Mouse (Mus musculus): ENCODE measurements around the gene Palm. TPM values are rescaled to one million over a fixed set of nuclear protein-coding genes. Genes with fewer than 3 reads are reported as not detected.

The Palm gene
- polyA plus RNA-seq (2014; fragmentation: Illumina TruSeq; extraction: RNeasy Lipid Tissue Mini Kit (QIAGEN cat#74804)) = 0.77 TPM

DNA sequence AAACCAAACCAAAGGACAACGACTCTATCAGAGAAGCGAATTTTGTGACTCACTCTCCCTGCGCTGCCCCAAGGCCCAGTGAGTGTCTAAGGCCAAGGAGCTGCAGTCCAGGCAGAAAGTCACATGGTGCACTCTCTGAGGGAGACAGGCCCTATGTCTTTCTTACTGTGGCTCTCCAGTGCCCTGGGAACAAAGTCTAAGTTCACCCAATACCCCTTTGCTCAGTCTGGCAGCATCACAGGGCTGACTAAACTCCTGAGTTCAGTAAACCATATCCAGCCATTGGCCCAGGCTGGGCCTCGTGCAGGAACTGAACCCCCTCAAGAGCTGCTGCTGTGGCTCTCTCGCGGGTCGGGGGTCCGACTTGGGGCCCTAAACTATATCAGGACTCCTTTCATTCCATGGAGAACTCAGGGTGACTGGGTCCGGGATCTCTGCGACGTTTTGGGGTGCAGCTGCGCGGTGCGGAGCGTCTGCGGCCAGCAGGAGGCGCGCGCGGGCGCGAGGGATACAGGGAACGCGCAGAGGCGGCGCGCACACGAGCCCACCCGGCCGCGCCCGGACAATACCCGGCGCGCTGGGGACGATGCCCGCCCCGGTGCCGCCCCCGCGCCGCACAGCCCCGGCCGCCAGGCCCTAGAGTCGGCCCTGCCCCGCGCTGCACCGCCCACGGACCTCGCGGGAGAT lies at the start of gene Palm:
Gene Palm, plus strand, starts transcription at position 522 of the 687 bp plus-strand sequence.

DNA sequence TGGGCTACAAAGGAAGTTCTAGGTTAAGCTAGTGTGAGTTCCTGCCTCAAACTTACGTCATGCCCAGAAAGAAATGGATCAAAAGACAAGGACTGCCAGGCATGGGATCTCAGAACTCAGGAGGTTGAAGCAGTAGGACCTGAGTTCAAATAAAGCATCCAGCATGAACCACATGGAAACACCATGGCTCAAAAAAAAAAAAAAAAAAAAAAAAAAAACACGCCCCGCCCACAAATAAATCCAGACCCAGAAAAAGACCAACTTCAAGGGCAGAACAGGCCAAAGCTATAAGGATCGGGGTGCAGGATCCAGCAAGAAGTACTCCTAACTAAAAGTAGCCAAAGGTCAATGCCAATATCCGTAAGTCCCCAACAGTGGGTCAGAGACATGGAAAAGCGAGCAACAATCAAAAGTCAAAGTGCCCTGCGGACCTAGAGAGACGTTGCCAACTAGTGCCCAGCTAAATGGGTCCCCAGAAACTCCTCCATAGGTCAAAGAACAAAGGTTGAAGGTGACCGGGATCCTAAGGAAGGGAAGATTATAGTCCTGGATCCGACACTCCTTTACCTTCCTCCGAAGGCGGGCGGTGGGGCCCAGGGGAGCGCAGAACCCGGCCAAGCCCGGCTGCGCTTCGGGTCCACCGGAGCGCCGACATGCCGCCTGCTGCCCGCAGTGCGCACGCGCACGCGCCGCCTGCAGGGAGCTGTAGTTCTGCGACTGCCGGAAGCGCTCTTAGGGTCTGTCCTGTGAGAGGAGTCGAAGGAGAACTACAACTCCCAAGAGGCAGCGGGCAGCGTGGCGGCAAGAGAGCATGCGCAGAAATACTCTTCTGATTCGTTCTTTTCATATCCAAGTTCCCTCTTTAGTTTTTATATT lies 47.2 kb upstream of the Palm start, which contains the start of gene Polrmt:
Gene Polrmt, minus strand, starts transcription at position 684 of the 876 bp plus-strand sequence.

DNA sequence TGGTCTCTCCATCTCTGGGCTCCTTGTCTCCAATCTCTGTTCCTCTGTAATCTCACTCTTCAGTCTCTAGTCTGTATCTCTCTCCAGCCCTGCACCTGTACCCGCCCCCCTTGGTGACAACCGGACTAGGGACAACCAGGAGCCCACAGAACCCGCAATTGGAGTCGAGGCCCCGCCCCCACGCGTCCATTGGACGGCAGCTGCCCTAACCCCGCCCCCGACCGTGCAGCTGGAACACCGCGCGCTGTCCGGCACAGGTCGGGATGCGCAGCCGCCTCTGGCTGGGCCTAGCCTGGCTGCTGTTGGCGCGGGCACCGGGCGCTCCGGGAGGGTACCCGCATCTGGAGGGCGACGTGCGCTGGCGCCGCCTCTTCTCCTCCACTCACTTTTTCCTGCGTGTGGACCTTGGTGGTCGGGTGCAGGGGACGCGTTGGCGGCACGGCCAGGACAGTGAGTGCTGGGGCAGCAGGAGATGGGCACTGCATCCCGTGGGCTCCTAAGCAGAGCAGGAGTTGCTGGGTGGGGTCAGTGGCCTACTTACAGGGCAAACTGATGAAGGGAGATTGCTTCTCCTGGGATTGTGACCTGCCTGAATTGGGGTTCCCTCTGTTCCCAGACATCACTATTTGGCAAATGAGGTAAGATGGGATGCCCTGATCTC lies 38.4 kb upstream of the Palm start, which contains the start of gene Fgf22:
Gene Fgf22, plus strand, starts transcription at position 221 of the 661 bp plus-strand sequence.

DNA sequence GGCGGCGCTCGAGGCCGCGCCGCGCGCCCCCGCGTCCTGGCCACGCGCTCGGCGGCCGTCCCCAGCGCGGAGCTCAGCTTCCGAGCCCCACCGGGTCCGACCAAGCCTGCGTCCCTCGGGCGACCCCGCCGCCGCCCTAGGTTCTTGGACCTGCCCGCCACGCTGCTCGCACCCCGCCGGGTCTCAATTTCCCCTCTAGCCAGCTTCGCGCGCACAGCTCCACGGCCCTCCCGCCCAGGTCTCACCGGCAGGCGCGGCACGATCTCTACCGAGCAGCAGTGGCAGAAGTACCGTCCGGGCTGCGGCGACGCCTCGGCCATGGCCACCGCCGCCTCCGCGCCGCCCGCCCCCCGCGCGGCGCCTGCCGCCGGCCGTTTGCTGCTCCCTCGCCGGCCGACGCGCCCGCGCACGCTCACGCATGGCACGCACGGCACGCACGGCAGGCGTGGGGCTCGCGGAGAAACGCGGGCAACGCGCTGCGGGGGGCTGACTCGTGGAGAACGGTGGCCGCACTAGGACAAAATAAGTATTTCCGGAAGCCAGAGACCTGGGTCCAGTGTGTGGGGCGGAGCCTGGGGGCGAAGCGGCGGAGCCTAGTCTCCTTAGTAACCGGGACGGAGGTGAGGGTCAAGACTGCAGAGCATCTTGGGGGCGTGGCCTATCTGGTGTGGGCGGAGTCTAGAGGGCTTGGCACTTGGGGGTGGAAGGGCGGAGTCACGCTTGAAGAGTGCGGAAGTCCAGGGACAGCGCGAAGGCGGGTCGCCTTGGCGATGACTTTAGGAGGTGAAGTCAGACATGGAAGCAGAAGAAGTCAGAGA lies 26.7 kb upstream of the Palm start, which contains the start of gene Rnf126:
Gene Rnf126, minus strand, starts transcription at position 445 of the 818 bp plus-strand sequence.

GRCm38 (mm10) chr10:79777103-79777531 lies 16.3 kb upstream of the Palm start, which contains the start of gene Fstl3:
TSS of gene Fstl3 (plus strand) at chr10:79777272.

GRCm38 (mm10) chr10:79790861-79791260 lies 2.5 kb upstream of the Palm start, which contains the start of gene Prss57:
TSS of gene Prss57 (minus strand) at chr10:79790961.

DNA sequence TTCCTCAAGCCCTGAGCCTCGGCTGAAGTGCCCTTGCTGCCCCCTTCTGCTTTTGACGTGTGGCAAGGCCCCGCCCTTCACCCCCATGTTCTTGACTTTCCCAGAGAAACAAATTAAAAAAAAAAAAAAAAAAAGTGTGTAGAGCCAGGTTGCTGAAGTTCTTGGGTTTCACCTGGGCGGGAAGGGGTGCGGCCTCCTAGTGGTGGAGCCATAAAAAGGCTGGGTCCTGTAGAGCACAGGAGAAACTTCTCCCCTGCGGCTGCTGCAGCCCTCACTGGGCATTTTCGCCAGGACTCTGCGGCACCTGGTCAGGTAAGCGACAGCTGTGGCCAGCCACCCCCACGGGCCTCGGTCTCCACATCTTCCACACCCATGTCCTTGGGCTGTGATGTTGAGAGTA lies 27.4 kb downstream of the Palm start, which contains the start of gene Misp:
Gene Misp, plus strand, starts transcription at position 208 of the 400 bp plus-strand sequence.

GRCm38 (mm10) chr10:79853860-79854795 lies 60.8 kb downstream of the Palm start, which contains the start of gene Ptbp1:
TSS of gene Ptbp1 (plus strand) at chr10:79854427.

Other genes starting within 250 kb of the Palm start
- not detected for gene Mier2, start 238.4 kb upstream of the Palm start, polyA plus RNA-seq (2014; fragmentation: Illumina TruSeq; extraction: RNeasy Lipid Tissue Mini Kit (QIAGEN cat#74804))
- not detected for gene Theg, start 206.2 kb upstream of the Palm start, polyA plus RNA-seq (2014; fragmentation: Illumina TruSeq; extraction: RNeasy Lipid Tissue Mini Kit (QIAGEN cat#74804))
- gene C2cd4c, start 179.5 kb upstream of the Palm start, polyA plus RNA-seq (2014; fragmentation: Illumina TruSeq; extraction: RNeasy Lipid Tissue Mini Kit (QIAGEN cat#74804)) = not detected
- 1.7 TPM for gene Shc2, start 155.7 kb upstream of the Palm start, polyA plus RNA-seq (2014; fragmentation: Illumina TruSeq; extraction: RNeasy Lipid Tissue Mini Kit (QIAGEN cat#74804))
- gene Odf3l2, start 147.8 kb upstream of the Palm start, polyA plus RNA-seq (2014; fragmentation: Illumina TruSeq; extraction: RNeasy Lipid Tissue Mini Kit (QIAGEN cat#74804)) = not detected
- gene Madcam1, start 129.0 kb upstream of the Palm start, polyA plus RNA-seq (2014; fragmentation: Illumina TruSeq; extraction: RNeasy Lipid Tissue Mini Kit (QIAGEN cat#74804)) = not detected
- gene Tpgs1, start 124.2 kb upstream of the Palm start, polyA plus RNA-seq (2014; fragmentation: Illumina TruSeq; extraction: RNeasy Lipid Tissue Mini Kit (QIAGEN cat#74804)) = not detected
- not detected for gene Cdc34, start 111.4 kb upstream of the Palm start, polyA plus RNA-seq (2014; fragmentation: Illumina TruSeq; extraction: RNeasy Lipid Tissue Mini Kit (QIAGEN cat#74804))
- gene Gzmm, start 104.6 kb upstream of the Palm start, polyA plus RNA-seq (2014; fragmentation: Illumina TruSeq; extraction: RNeasy Lipid Tissue Mini Kit (QIAGEN cat#74804)) = not detected
- gene Bsg, start 89.1 kb upstream of the Palm start, polyA plus RNA-seq (2014; fragmentation: Illumina TruSeq; extraction: RNeasy Lipid Tissue Mini Kit (QIAGEN cat#74804)) = 239 TPM
- 0.20 TPM for gene Hcn2, start 76.9 kb upstream of the Palm start, polyA plus RNA-seq (2014; fragmentation: Illumina TruSeq; extraction: RNeasy Lipid Tissue Mini Kit (QIAGEN cat#74804))
- not detected for gene Polrmt, start 47.0 kb upstream of the Palm start, polyA plus RNA-seq (2014; fragmentation: Illumina TruSeq; extraction: RNeasy Lipid Tissue Mini Kit (QIAGEN cat#74804))
- not detected for gene Fgf22, start 38.5 kb upstream of the Palm start, polyA plus RNA-seq (2014; fragmentation: Illumina TruSeq; extraction: RNeasy Lipid Tissue Mini Kit (QIAGEN cat#74804))
- gene Rnf126, start 26.6 kb upstream of the Palm start, polyA plus RNA-seq (2014; fragmentation: Illumina TruSeq; extraction: RNeasy Lipid Tissue Mini Kit (QIAGEN cat#74804)) = 0.29 TPM
- gene Fstl3, start 16.3 kb upstream of the Palm start, polyA plus RNA-seq (2014; fragmentation: Illumina TruSeq; extraction: RNeasy Lipid Tissue Mini Kit (QIAGEN cat#74804)) = 1.2 TPM
- gene Prss57, start 2.6 kb upstream of the Palm start, polyA plus RNA-seq (2014; fragmentation: Illumina TruSeq; extraction: RNeasy Lipid Tissue Mini Kit (QIAGEN cat#74804)) = not detected
- gene Misp, start 27.4 kb downstream of the Palm start, polyA plus RNA-seq (2014; fragmentation: Illumina TruSeq; extraction: RNeasy Lipid Tissue Mini Kit (QIAGEN cat#74804)) = not detected
- 114 TPM for gene Ptbp1, start 60.9 kb downstream of the Palm start, polyA plus RNA-seq (2014; fragmentation: Illumina TruSeq; extraction: RNeasy Lipid Tissue Mini Kit (QIAGEN cat#74804))
- not detected for gene Prtn3, start 80.9 kb downstream of the Palm start, polyA plus RNA-seq (2014; fragmentation: Illumina TruSeq; extraction: RNeasy Lipid Tissue Mini Kit (QIAGEN cat#74804))
- gene Plppr3, start 81.1 kb downstream of the Palm start, polyA plus RNA-seq (2014; fragmentation: Illumina TruSeq; extraction: RNeasy Lipid Tissue Mini Kit (QIAGEN cat#74804)) = not detected
- gene Elane, start 92.7 kb downstream of the Palm start, polyA plus RNA-seq (2014; fragmentation: Illumina TruSeq; extraction: RNeasy Lipid Tissue Mini Kit (QIAGEN cat#74804)) = not detected
- gene Cfd, start 97.3 kb downstream of the Palm start, polyA plus RNA-seq (2014; fragmentation: Illumina TruSeq; extraction: RNeasy Lipid Tissue Mini Kit (QIAGEN cat#74804)) = 1.5 TPM
- 0.37 TPM for gene Med16, start 115.4 kb downstream of the Palm start, polyA plus RNA-seq (2014; fragmentation: Illumina TruSeq; extraction: RNeasy Lipid Tissue Mini Kit (QIAGEN cat#74804))
- gene Gm26602, start 117.3 kb downstream of the Palm start, polyA plus RNA-seq (2014; fragmentation: Illumina TruSeq; extraction: RNeasy Lipid Tissue Mini Kit (QIAGEN cat#74804)) = not detected
- gene Kiss1r, start 123.4 kb downstream of the Palm start, polyA plus RNA-seq (2014; fragmentation: Illumina TruSeq; extraction: RNeasy Lipid Tissue Mini Kit (QIAGEN cat#74804)) = not detected
- gene R3hdm4, start 127.6 kb downstream of the Palm start, polyA plus RNA-seq (2014; fragmentation: Illumina TruSeq; extraction: RNeasy Lipid Tissue Mini Kit (QIAGEN cat#74804)) = 8.0 TPM
- gene Arid3a, start 133.5 kb downstream of the Palm start, polyA plus RNA-seq (2014; fragmentation: Illumina TruSeq; extraction: RNeasy Lipid Tissue Mini Kit (QIAGEN cat#74804)) = 3.3 TPM
- gene Wdr18, start 166.6 kb downstream of the Palm start, polyA plus RNA-seq (2014; fragmentation: Illumina TruSeq; extraction: RNeasy Lipid Tissue Mini Kit (QIAGEN cat#74804)) = 1.2 TPM
- not detected for gene Grin3b, start 177.1 kb downstream of the Palm start, polyA plus RNA-seq (2014; fragmentation: Illumina TruSeq; extraction: RNeasy Lipid Tissue Mini Kit (QIAGEN cat#74804))
- not detected for gene Tmem259, start 190.8 kb downstream of the Palm start, polyA plus RNA-seq (2014; fragmentation: Illumina TruSeq; extraction: RNeasy Lipid Tissue Mini Kit (QIAGEN cat#74804))
- 10.0 TPM for gene Cnn2, start 195.0 kb downstream of the Palm start, polyA plus RNA-seq (2014; fragmentation: Illumina TruSeq; extraction: RNeasy Lipid Tissue Mini Kit (QIAGEN cat#74804))
- 0.14 TPM for gene Abca7, start 202.9 kb downstream of the Palm start, polyA plus RNA-seq (2014; fragmentation: Illumina TruSeq; extraction: RNeasy Lipid Tissue Mini Kit (QIAGEN cat#74804))
- not detected for gene Arhgap45, start 223.1 kb downstream of the Palm start, polyA plus RNA-seq (2014; fragmentation: Illumina TruSeq; extraction: RNeasy Lipid Tissue Mini Kit (QIAGEN cat#74804))
- gene Polr2e, start 246.2 kb downstream of the Palm start, polyA plus RNA-seq (2014; fragmentation: Illumina TruSeq; extraction: RNeasy Lipid Tissue Mini Kit (QIAGEN cat#74804)) = 0.51 TPM